Mouse (Mus musculus) ES-Bruce4 (cell line): ENCODE data around the gene Samd15. TPM values are rescaled to one million over a fixed set of nuclear protein-coding genes. Genes with fewer than 3 reads are reported as not detected.

Experiments used
- H3K27ac ChIP-seq: 2 replicates; pipeline ENCODE4 v1.5.1; 2012; ENCODE audit warnings: low read length, inconsistent platforms; ENCODE audit not compliant: insufficient read depth
- H3K27me3 ChIP-seq: 2 replicates; pipeline ENCODE4 v1.6.1; 2012; ENCODE audit warnings: mild to moderate bottlenecking, low read length, inconsistent platforms; ENCODE audit not compliant: control insufficient read depth, poor library complexity, insufficient read depth, severe bottlenecking
- H3K36me3 ChIP-seq: 2 replicates; pipeline ENCODE4 v1.6.1; 2012; ENCODE audit warnings: inconsistent platforms, mild to moderate bottlenecking, low read length, moderate library complexity; ENCODE audit not compliant: control insufficient read depth, poor library complexity, insufficient read depth, severe bottlenecking
- H3K4me1 ChIP-seq: one replicate; pipeline ENCODE4 v1.8.1; 2011; ENCODE audit warnings: low read length; ENCODE audit not compliant: control insufficient read depth, insufficient read depth
- H3K4me3 ChIP-seq: 2 replicates; pipeline ENCODE4 v1.5.1; 2011; ENCODE audit warnings: low read depth, mild to moderate bottlenecking, low read length
- H3K9ac ChIP-seq: 2 replicates; pipeline ENCODE4 v1.6.1; 2012; ENCODE audit warnings: low read depth, mild to moderate bottlenecking, inconsistent platforms; ENCODE audit not compliant: poor library complexity, severe bottlenecking
- H3K9me3 ChIP-seq: replicated peaks from 2 replicates; pipeline ENCODE4 v1.6.1; 2012; ENCODE audit warnings: mild to moderate bottlenecking, low read length, inconsistent platforms; ENCODE audit not compliant: control insufficient read depth, poor library complexity, insufficient read depth, severe bottlenecking
- CTCF ChIP-seq: IDR thresholded peaks from one replicate; pipeline ENCODE4 v1.8.1; 2011; ENCODE audit warnings: low read depth, low read length
- EP300 ChIP-seq: IDR thresholded peaks from 2 replicates; pipeline ENCODE4 v1.6.1; 2011; ENCODE audit warnings: low read depth, low read length; ENCODE audit not compliant: insufficient read depth
- POLR2A ChIP-seq: IDR thresholded peaks from one replicate; pipeline ENCODE4 v1.8.1; 2011; ENCODE audit warnings: low read length; ENCODE audit not compliant: insufficient read depth
- polyA plus RNA-seq: library from polyadenylated mRNA; stranded (reverse); fragments of >200 nt; gene quantifications from 2 replicates; pipeline ENCODE4 v1.2.4, GENCODE M21; 2011; ENCODE audit warnings: low read depth; ENCODE audit not compliant: missing spikeins, insufficient read depth, insufficient read length

The Samd15 gene
- polyA plus RNA-seq, 1 experiment = not detected

DNA sequence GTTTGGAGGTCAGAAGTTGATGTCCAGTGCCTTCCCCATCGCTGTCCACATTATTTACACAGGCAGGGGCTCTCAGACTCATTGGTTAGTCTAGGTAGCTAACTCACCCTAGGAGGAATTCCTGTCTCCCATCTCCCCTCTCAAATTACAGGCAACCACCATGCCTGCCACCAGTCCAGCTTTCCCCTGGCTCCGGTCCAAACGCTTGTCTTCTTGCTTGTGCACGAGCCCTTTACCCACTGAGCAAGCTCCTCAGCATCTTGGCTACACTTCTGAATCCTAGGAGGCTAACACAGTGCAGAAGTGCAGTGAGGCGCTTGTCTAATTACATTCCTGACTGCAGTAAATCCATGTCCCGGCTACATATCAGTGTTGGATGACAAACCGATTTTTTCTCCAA, 19.8 kb downstream of the Samd15 start:
- no peak overlapping the region for H3K9ac ChIP-seq
- H3K36me3 ChIP-seq = peaks cover 3% of the 10 kb centered on the region; the same call in 1 of the 2 replicates
- no peak for TF ChIP-seq CTCF
- no peak for TF ChIP-seq EP300
- no peak for TF ChIP-seq POLR2A
- no peak overlapping the region for H3K27ac ChIP-seq
- no peaks in the 10 kb centered on the region for H3K27me3 ChIP-seq
- H3K4me1 ChIP-seq = no peaks in the 10 kb centered on the region
- H3K9me3 ChIP-seq = no peaks in the 10 kb centered on the region
- H3K4me3 ChIP-seq = no peak overlapping the region

DNA sequence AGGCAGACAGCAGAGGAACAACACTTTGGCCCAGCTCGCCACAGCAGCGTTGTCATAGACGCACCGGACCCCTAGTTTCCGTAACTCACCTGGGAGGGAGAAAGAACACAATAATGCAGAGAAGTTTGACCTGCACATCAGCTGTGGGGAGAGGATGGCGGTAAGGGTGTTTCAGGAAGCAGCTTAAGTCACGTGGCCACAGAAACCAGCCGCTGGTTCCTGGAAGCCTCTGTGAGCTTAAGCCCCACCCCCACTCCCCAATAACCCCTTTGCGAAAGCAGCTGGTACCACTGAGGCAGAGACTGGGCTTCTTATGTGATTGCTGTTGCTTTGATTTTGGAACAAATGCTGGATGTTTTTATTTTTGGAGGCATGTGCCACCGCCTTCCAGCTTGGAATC, 25.4 kb downstream of the Samd15 start:
- H3K27ac ChIP-seq = peak overlapping the region; percentile 79
- H3K9ac ChIP-seq = peak overlapping the region; percentile 60
- peaks cover 3% of the 10 kb centered on the region for H3K4me1 ChIP-seq
- no peaks in the 10 kb centered on the region for H3K9me3 ChIP-seq
- no peaks in the 10 kb centered on the region for H3K27me3 ChIP-seq
- peaks cover 3% of the 10 kb centered on the region; the same call in 1 of the 2 replicates for H3K36me3 ChIP-seq
- no peak for TF ChIP-seq POLR2A
- 0 out of 2 replicates have a peak, but pooled peaks have one; percentile 29 for TF ChIP-seq EP300
- H3K4me3 ChIP-seq = peak overlapping the region; percentile 80

DNA sequence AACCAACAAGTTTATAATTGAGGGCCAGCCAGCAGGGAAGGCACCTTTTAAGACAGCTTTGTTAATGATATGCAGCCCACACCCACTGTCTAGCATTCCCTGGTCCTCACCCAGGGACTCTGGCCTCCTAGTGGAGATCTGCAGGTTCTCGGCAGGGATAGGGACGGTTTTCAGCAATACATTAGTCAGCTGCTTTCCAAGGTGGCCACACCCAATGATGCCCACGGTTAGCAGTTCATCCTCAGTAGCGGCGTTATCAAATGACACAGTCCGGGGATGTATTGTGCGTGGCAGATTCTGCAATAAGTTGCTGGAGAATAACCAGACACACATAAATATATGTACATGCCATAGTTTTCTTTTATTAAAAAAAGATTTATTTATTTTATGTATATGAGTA, 27.3 kb downstream of the Samd15 start:
- Histone ChIP-seq H3K36me3 (no peaks in the 10 kb centered on the region), H3K27ac (no peak overlapping the region), H3K4me1 (peaks cover 3% of the 10 kb centered on the region), H3K27me3 (no peaks in the 10 kb centered on the region), H3K9ac (no peak overlapping the region), H3K9me3 (no peaks in the 10 kb centered on the region), H3K4me3 (no peak overlapping the region)
- TF ChIP-seq POLR2A (no peak), CTCF (peak; percentile 8), EP300 (no peak)

DNA sequence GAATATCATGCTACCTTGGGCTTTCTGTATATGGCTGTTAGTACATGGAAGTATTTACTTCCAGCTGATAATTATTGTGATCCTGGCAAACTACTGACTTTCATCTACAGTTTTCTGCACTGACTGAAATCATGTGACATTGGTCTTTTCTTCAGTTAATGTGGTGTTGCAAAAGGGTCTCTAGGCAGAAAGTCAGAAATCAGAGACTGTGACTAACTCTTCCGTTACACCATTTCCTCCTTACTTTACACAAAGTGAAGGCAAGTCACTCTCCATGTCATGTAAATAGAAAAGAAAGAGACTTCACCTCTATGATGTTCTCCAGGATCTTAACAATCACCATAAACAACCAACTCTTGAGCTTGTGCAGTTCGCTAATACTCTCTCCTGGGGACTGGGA, 30.1 kb downstream of the Samd15 start:
- no peak overlapping the region for H3K4me3 ChIP-seq
- H3K9ac ChIP-seq = no peak overlapping the region
- H3K27me3 ChIP-seq = no peaks in the 10 kb centered on the region
- H3K9me3 ChIP-seq = no peaks in the 10 kb centered on the region
- H3K27ac ChIP-seq = no peak overlapping the region
- H3K36me3 ChIP-seq = no peaks in the 10 kb centered on the region
- H3K4me1 ChIP-seq = peaks cover 3% of the 10 kb centered on the region
- TF ChIP-seq EP300 (no peak), CTCF (no peak), POLR2A (no peak)

DNA sequence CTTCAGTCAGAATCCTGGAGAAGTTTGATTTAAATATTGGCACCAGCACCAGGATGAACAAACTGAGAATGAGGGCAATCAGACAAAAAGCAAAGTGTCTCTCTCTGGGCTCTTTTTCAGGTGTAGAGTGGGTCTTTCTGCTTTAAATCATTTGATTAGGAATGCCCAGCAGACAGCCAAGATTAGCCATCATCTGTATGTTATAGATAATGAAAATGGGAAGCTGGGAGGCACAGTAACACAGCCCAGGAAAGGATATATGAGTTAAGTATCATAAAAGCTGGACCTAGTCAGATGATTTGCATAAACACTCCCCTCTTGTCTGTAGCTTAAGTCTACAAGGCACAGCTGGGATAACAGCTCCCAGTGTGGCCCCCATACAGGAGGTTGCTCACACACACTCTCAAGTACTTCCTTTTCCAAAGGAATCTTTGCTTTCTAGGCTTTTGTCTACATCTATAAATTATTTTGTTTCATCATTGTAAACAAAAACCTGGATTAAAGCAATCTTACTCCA, 30.9 kb downstream of the Samd15 start:
- Histone ChIP-seq H3K4me3 (no peak overlapping the region), H3K9ac (no peak overlapping the region), H3K27me3 (no peaks in the 10 kb centered on the region), H3K4me1 (peaks cover 3% of the 10 kb centered on the region), H3K27ac (no peak overlapping the region), H3K9me3 (no peaks in the 10 kb centered on the region), H3K36me3 (no peaks in the 10 kb centered on the region)
- no peak for TF ChIP-seq POLR2A
- TF ChIP-seq CTCF = no peak
- no peak for TF ChIP-seq EP300

DNA sequence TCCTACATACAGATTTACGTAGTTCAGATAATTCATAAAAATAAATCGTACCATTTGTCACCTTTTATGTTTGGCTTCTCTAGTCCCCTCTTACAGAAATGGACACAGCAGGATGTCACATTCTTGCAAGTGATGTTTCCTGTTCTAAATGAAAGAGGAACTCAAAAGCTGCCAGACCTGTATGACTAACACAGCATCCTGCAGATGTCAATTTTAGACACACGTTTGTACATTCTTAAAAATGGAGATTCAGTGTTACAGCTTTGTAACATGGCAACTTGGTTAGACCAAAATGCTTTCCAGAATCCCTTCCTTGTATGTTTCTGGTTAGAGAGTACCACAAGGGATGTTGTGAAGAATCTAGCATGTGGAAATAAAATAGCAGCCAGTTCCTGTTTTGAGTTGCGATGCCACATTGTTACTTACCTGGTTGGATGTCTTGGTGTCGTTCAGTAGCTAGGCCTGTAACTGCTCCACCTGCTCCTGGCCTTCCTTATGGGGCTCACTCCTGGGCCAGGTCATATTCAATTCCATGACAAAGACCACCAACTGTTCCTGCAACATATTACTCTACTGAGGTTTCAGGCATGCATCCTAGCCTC, 37.5 kb downstream of the Samd15 start:
- no peak overlapping the region for H3K4me3 ChIP-seq
- H3K9ac ChIP-seq = no peak overlapping the region
- H3K27me3 ChIP-seq = no peaks in the 10 kb centered on the region
- H3K27ac ChIP-seq = no peak overlapping the region
- H3K4me1 ChIP-seq = no peaks in the 10 kb centered on the region
- peaks cover 18% of the 10 kb centered on the region for H3K36me3 ChIP-seq
- TF ChIP-seq EP300 (no peak), POLR2A (no peak), CTCF (no peak)
- H3K9me3 ChIP-seq = no peaks in the 10 kb centered on the region; the same call in 1 of the 2 replicates
